Mouse (Mus musculus): ENCODE measurements around the gene Foxb2.
"Not testable (repeated sequence)": the region's sequence is repeated elsewhere in the genome, so short reads cannot be mapped to it uniquely, and the experiment has no call there.

Gene Foxb2

GRCm38 (mm10) chr19:16873221-16873861, at the start of gene Foxb2:
Gene Foxb2 (minus strand): TSS chr19:16873805.
- DNase-seq = no peak

- no peak for DNase-seq
Observed at GRCm38 (mm10) chr19:16911507-16911906, 37.9 kb upstream of the Foxb2 start.

DNA sequence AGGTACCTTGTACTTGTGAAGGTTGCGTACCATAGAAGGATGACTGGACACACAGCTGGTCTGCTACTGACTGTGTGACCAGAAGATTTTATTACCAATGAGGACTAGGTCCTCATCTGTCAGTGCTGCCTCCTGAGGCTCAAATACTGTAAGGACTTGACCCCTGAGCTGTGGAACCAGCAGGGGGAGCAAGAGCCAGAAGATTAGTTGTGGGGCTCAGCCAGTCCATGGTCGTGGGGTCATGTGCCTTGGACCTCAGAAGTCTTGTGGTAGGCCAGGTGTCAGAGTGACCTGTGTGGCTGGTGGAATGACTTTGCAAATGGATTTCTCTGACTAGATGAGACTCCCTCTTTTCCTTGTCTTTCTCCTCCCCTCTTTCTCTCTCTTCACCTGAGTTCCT, 29.5 kb upstream of the Foxb2 start:
- no peak for DNase-seq

GRCm38 (mm10) chr19:16899716-16900115, 26.1 kb upstream of the Foxb2 start:
- no peak for DNase-seq

DNA sequence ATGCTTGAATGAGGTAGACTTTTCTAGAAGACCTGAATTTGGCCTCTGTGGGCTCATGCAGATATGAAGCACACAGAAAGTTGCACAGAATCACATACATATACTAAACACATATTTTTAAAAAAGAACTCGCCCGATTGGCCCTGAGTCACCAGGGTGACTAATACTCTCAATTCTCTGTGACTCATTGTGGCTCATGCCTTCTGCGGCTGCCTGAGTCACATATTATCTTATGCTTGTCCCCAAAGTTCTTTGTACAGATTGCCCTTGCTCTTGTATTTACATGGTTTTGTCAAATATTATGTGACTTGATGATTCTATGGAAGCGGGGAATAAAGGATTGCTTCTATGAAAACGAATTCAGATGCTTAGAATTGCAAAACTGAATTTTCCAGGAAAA, 25.0 kb upstream of the Foxb2 start:
- DNase-seq = no peak

DNA sequence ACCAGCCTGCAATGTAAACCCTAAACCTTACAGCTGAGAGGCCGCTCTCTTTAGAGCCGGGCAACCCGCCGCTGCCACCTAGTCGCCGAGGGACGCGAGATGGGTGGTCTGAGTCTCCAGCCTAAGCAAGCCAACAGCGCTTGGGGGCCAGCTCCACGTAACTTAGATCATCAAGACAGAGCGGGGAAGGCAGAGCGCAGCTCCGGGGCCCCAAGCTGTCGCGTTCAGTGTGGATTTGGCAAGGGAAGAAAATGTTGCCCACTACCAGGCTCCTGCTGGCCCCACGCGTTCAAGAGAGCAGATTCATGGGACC, 2.8 kb upstream of the Foxb2 start:
- DNase-seq = no peak

DNA sequence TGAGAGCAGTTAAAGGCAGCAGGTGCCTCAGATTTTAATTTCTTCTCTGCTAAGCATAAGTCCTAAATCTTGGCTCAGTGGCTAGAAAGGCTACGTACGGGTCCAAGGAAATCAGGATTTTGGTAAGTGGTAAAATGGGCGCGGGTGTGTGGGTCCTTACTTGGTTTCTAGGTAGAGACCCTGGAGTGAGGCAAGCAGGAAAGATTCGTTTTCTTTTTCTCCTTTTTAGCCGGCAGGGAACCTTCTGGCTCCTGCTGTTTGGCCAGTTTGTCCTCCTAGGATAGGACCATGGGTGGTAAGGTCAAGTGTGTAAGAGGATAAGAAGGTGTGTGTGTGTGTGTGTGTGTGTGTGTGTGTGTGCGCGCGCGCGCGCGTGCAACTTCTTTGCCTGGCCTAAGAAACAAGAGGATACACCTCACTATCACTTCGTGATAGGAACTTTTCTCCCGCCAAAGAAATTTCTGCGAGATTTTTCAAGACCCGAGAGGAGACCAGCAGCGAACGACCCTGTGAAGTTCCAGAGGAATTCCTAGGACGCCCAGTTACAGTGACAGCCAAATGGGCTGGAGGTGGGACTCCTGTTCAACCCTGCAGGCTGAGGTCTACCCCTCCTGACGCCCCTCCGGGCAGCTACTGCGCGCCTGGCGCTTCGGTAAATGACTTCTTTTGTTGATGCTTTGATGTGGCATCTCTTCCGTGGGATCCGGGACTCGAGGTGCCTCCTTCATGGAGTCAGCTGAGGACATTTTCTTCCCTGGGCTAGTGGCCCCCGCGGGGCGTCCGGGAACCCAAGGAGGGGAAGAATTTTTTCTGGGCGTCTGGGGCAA, 2.2 kb upstream of the Foxb2 start:
- DNase-seq = no peak

DNA sequence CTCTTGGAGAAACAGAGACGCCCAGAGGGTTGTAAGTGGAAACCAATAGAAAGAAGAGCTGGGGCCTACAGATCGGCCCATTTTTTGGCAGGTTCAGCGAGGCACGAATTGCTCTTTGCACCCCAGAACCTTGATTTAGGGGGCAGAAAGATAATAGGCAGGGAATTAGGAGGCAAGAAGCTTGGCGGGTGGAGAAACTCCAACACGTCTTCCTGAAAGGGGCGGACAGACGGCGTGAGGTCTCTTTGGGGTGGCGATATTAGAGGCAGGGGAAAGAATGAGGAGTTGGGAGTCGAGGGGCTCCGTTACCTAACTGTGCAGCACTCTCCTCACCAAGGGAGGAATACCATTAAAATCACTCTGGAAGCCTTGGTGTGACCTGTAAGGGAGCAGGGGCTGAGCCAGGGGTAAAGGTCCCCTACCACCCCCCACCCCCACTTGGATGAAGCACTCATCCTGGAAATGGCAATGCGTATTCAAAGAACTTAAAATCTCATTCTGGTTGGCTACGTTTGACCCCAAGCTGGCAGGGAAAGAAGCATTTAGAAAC, 1.5 kb upstream of the Foxb2 start:
- no peak for DNase-seq

GRCm38 (mm10) chr19:16873942-16874861, 597 bp upstream of the Foxb2 start:
- no peak for DNase-seq

- no peak for DNase-seq
Observed at GRCm38 (mm10) chr19:16872331-16873180, 1.0 kb downstream of the Foxb2 start.

DNA sequence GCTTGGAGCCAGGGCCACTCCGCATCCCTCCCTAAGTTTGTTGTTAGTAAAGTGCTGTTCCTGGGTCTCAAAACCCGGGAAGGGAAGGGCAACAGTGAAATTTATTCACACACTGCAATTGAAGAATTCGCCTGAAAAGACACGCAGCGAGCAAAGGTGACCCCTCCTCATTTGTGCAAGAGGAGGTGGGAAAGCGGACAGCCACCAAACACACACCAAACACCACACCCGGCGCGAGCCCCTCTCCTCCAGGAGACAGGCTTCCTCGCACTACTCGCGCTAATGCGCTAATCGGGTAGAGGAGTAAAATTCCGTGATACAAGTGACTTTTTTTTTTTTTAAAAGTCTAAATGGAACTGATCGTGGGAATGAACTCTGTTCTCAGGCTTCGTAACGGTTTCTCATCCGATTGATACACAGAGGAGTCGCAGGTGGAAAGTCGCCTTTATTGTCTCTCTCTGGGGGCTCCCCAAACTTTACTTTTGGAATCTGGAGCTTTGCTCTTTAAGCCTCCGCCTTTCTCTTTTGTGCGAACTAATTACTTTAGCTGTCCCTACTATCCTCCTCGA, 2.3 kb downstream of the Foxb2 start:
- no peak for DNase-seq

GRCm38 (mm10) chr19:16870501-16871191, 3.0 kb downstream of the Foxb2 start:
- no peak for DNase-seq

GRCm38 (mm10) chr19:16868534-16868933, 5.1 kb downstream of the Foxb2 start:
- DNase-seq = peak; percentile 49

DNA sequence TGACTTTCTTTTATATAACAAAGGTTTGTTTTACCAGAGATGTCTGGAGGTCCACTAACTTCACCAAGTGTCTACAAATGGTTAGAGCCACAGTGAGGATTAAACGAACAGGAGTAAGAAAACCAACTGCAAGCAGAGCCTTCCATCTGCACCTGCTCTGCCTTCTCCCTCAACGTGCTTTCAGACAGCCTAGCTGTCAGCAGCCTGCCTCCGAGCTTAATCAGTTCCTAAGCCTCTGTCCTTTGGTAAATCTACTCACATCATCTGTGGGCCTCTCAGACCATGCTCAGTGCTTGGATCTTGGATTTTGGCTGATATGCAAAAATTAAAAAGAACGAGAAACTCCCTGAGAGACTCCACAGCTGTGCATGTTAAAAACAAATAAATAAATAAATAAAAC, 15.0 kb downstream of the Foxb2 start:
- no peak for DNase-seq

DNA sequence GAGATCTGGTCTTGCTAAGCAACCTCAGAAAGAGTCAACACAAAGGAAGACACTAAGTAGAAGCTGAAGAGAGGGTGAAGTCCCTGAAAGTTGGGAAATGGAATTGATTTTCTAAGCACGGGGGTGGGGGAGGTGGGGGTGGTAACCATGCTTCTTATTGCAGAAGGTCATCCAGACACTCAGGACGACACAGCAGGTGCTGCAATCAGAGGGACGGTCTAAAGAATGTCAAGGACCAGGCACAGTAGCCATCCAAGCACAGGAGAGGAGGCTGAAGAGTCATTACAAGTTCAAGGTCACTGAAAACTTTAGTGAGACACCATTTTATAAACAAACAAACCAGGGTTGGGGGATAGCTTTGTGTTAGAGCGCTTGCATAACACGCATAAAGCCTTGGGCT, 16.9 kb downstream of the Foxb2 start:
- DNase-seq = no peak

DNA sequence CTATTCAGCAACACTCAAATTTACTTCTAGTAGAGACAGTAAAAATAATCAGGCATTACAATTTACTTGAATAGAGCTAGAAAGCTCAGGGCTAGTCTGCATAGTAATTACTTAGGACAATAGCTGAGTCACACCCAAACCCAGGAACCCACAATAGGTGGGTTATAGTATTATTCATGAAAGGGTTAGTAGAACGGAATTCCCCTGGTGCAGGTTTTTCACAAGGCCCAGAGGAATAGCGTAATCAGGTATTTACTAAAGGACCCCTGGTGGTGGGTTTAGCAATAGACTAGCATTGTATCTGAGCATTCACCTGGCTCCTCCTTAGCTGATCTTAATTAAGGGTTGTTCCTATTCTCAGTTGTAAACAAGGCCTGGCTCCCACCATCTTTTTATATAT, 29.5 kb downstream of the Foxb2 start:
- not testable (repeated sequence) for DNase-seq

- DNase-seq = no peak
Observed at GRCm38 (mm10) chr19:16841516-16842249, 31.9 kb downstream of the Foxb2 start.

GRCm38 (mm10) chr19:16841001-16841400, 32.6 kb downstream of the Foxb2 start:
- DNase-seq = no peak

- DNase-seq = no peak
Observed at GRCm38 (mm10) chr19:16827657-16828056, 45.9 kb downstream of the Foxb2 start.

GRCm38 (mm10) chr19:16825228-16825627, 48.4 kb downstream of the Foxb2 start:
- no peak for DNase-seq
